In the genomic region with DNA sequence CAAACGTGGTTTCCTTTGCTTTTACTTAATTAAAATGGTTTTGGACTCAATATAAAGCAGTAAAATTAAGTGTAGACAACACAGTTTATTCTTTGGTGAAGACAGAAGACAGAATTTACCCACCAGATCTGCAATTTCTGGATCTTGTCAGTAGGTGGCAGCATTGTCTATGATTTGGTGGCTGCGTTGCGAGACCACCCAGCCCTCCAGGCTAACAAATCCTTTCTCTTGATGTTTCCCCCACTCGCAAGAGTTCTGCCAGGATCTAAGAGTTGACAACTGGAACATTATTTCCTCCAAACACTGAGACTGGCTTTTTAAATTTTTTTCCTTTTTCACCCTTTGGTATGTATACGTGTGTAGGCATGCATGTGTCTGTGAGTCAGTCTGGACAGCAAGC, we compare ENCODE assay signal across 8 mouse cellular contexts. TPM values are rescaled to one million over a fixed set of nuclear protein-coding genes. Genes with fewer than 3 reads are reported as not detected.
DNase-seq lines count a peak whose midpoint lies in the region; ATAC-seq and TF ChIP-seq lines count a peak whose summit lies in the region.

No protein-coding gene starts in this region.

- TF ChIP-seq CTCF in C2C12 (IDR thresholded peaks at IDR 0.05; ENCODE audit: control insufficient read depth, insufficient read depth, insufficient read length) = peak; percentile 48
- TF ChIP-seq CTCF in forebrain, postnatal 0 days (IDR thresholded peaks at IDR 0.05; ENCODE audit: low read depth) = peak; percentile 87

- no peak overlapping the region for H3ac ChIP-seq in C2C12 (ENCODE audit: control insufficient read depth, insufficient read length, low read depth)

- no peaks in the 10 kb centered on the region for H3K27me3 ChIP-seq in heart, embryonic 13.5 days (replicated peaks)
- no peaks in the 10 kb centered on the region for H3K27me3 ChIP-seq in heart, embryonic 10.5 days (ENCODE audit: insufficient read depth, poor library complexity, severe bottlenecking)
- H3K27me3 ChIP-seq in C2C12 (ENCODE audit: control insufficient read depth, insufficient read depth, insufficient read length) = no peaks in the 10 kb centered on the region
- H3K27me3 ChIP-seq in forebrain, postnatal 0 days (ENCODE audit: insufficient read depth, low read length) = no peaks in the 10 kb centered on the region
- no peaks in the 10 kb centered on the region for H3K27me3 ChIP-seq in limb, embryonic 14.5 days (ENCODE audit: control insufficient read depth, insufficient read depth, low read length)
- 0 out of 2 replicates have a peak, but pooled peaks cover 3% of the 10 kb centered on the region for H3K27me3 ChIP-seq in neural tube, embryonic 15.5 days (replicated peaks)

- H3K4me3 ChIP-seq in heart, embryonic 13.5 days = no peak overlapping the region
- H3K4me3 ChIP-seq in heart, embryonic 10.5 days = no peak overlapping the region
- no peak overlapping the region for H3K4me3 ChIP-seq in C2C12 (ENCODE audit: insufficient read depth, poor library complexity, severe bottlenecking)
- no peak overlapping the region for H3K4me3 ChIP-seq in forebrain, postnatal 0 days (ENCODE audit: low read depth, low read length)
- H3K4me3 ChIP-seq in limb, embryonic 14.5 days (replicated peaks; ENCODE audit: low read length) = no peak overlapping the region
- no peak overlapping the region for H3K4me3 ChIP-seq in neural tube, embryonic 15.5 days (replicated peaks)

- H3K9me3 ChIP-seq in heart, embryonic 13.5 days = no peaks in the 10 kb centered on the region
- no peaks in the 10 kb centered on the region for H3K9me3 ChIP-seq in heart, embryonic 10.5 days
- no peaks in the 10 kb centered on the region for H3K9me3 ChIP-seq in forebrain, postnatal 0 days (ENCODE audit: low read length)
- no peaks in the 10 kb centered on the region for H3K9me3 ChIP-seq in limb, embryonic 14.5 days (ENCODE audit: control insufficient read depth, low read length)
- no peaks in the 10 kb centered on the region for H3K9me3 ChIP-seq in neural tube, embryonic 15.5 days (replicated peaks)

- no peak overlapping the region for H3K27ac ChIP-seq in heart, embryonic 13.5 days (replicated peaks)
- H3K27ac ChIP-seq in heart, embryonic 10.5 days = no peak overlapping the region
- no peak overlapping the region for H3K27ac ChIP-seq in forebrain, postnatal 0 days (ENCODE audit: low read depth, low read length)
- H3K27ac ChIP-seq in limb, embryonic 14.5 days (replicated peaks; ENCODE audit: low read depth, low read length) = no peak overlapping the region
- H3K27ac ChIP-seq in neural tube, embryonic 15.5 days (replicated peaks) = no peak overlapping the region

- no peak for DNase-seq in heart, embryonic 10.5 days (ENCODE audit: low spot score)
- DNase-seq in brain, adult 2 months (ENCODE audit: low read depth, low spot score) = peak; percentile 51
- DNase-seq in forebrain, postnatal 0 days = peak; percentile 93
- DNase-seq in limb, embryonic 14.5 days (ENCODE audit: low spot score) = peak; percentile 77
- DNase-seq in urinary bladder, adult 2 months (ENCODE audit: low spot score) = no peak

- 12% methylated on average over 5 of the region's 5 CpGs for WGBS in heart, embryonic 13.5 days
- 13% methylated on average over 5 of the region's 5 CpGs for WGBS in heart, embryonic 10.5 days
- 5% methylated on average over 5 of the region's 5 CpGs for WGBS in forebrain, postnatal 0 days
- WGBS in limb, embryonic 14.5 days = 8% methylated on average over 5 of the region's 5 CpGs
- 14% methylated on average over 5 of the region's 5 CpGs for WGBS in neural tube, embryonic 15.5 days

- peaks cover under 1% of the 10 kb centered on the region for H3K36me3 ChIP-seq in heart, embryonic 13.5 days
- no peaks in the 10 kb centered on the region for H3K36me3 ChIP-seq in heart, embryonic 10.5 days
- peaks cover under 1% of the 10 kb centered on the region for H3K36me3 ChIP-seq in C2C12 (ENCODE audit: control insufficient read depth, insufficient read depth)
- H3K36me3 ChIP-seq in forebrain, postnatal 0 days (ENCODE audit: insufficient read depth) = peaks cover under 1% of the 10 kb centered on the region; the same call in 1 of the 2 replicates
- no peaks in the 10 kb centered on the region for H3K36me3 ChIP-seq in limb, embryonic 14.5 days (ENCODE audit: control insufficient read depth, insufficient read depth, low read length)
- peaks cover under 1% of the 10 kb centered on the region; the same call in 1 of the 2 replicates for H3K36me3 ChIP-seq in neural tube, embryonic 15.5 days

- TF ChIP-seq POLR2A in limb, embryonic 14.5 days (IDR thresholded peaks at IDR 0.05; ENCODE audit: borderline replicate concordance, extremely low read depth, insufficient read depth, insufficient read length) = no peak

- peak overlapping the region; percentile 43 for H3K4me2 ChIP-seq in heart, embryonic 13.5 days
- H3K4me2 ChIP-seq in forebrain, postnatal 0 days (ENCODE audit: low read depth) = peak overlapping the region; percentile 15; the same call in 1 of the 2 replicates
- 0 out of 2 replicates have a peak overlapping the region, but pooled peaks have one; percentile 4 for H3K4me2 ChIP-seq in limb, embryonic 14.5 days (replicated peaks; ENCODE audit: low read depth, low read length, severe bottlenecking)
- peak overlapping the region; percentile 36 for H3K4me2 ChIP-seq in neural tube, embryonic 15.5 days

- peaks cover 3% of the 10 kb centered on the region for H3K79me2 ChIP-seq in C2C12 (ENCODE audit: control insufficient read depth, insufficient read depth)

- H3K79me3 ChIP-seq in C2C12 (ENCODE audit: low read depth) = no peaks in the 10 kb centered on the region

- H3K9ac ChIP-seq in heart, embryonic 13.5 days = 0 out of 2 replicates have a peak overlapping the region, but pooled peaks have one; percentile 53
- H3K9ac ChIP-seq in forebrain, postnatal 0 days = no peak overlapping the region
- no peak overlapping the region for H3K9ac ChIP-seq in limb, embryonic 14.5 days (ENCODE audit: low read depth, low read length, severe bottlenecking)
- no peak overlapping the region for H3K9ac ChIP-seq in neural tube, embryonic 15.5 days (replicated peaks)

- peaks cover 25% of the 10 kb centered on the region for H3K4me1 ChIP-seq in heart, embryonic 13.5 days
- peaks cover 14% of the 10 kb centered on the region for H3K4me1 ChIP-seq in heart, embryonic 10.5 days
- peaks cover 13% of the 10 kb centered on the region; the same call in 1 of the 2 replicates for H3K4me1 ChIP-seq in forebrain, postnatal 0 days (ENCODE audit: insufficient read depth)
- H3K4me1 ChIP-seq in limb, embryonic 14.5 days (ENCODE audit: control insufficient read depth, insufficient read depth, low read length) = peaks cover 8% of the 10 kb centered on the region
- H3K4me1 ChIP-seq in neural tube, embryonic 15.5 days = peaks cover 30% of the 10 kb centered on the region

- ATAC-seq in heart, embryonic 13.5 days (ENCODE audit: extremely low read depth, insufficient number of reproducible peaks, low FRiP score, low TSS enrichment) = no peak
- ATAC-seq in forebrain, postnatal 0 days = peak; percentile 76
- peak; percentile 48; the same call in 1 of the 2 replicates for ATAC-seq in limb, embryonic 14.5 days (ENCODE audit: low FRiP score, low read depth)
- ATAC-seq in neural tube, embryonic 15.5 days (ENCODE audit: low FRiP score) = peak; percentile 52; the same call in 1 of the 2 replicates

TF ChIP-seq in C2C12, 6 proteins besides CTCF, POLR2A, EP300 and RAD21:
- TF ChIP-seq FOSL1 (IDR thresholded peaks at IDR 0.05; ENCODE audit: insufficient read depth, low read length, poor library complexity, severe bottlenecking) (no peak), CEBPB (IDR thresholded peaks at IDR 0.05; ENCODE audit: low read depth) (no peak)

RNA-seq across cellular contexts. Expression of a gene that starts 10.3 kb away (rescaled TPM):
- 2.8 and 3.0 TPM in 2 replicates for polyA plus RNA-seq in heart, embryonic 13.5 days (2015; fragmentation: Nextera tagmentation; extraction: Ambion mirVana)
- polyA plus RNA-seq in heart, embryonic 10.5 days (2016; fragmentation: Nextera tagmentation; extraction: Ambion mirVana) = 2.4 and 3.9 TPM in 2 replicates
- polyA plus RNA-seq in C2C12 (2012; fragmentation: generic; extraction: Trizol) = 22.7 TPM
- total RNA-seq in forebrain, postnatal 0 days (2014; rRNA removed) = 40.3 and 54.5 TPM in 2 replicates
- polyA plus RNA-seq in forebrain, postnatal 0 days (2015; fragmentation: Nextera tagmentation; extraction: Ambion mirVana) = 1.9 and 2.2 TPM in 2 replicates
- polyA plus RNA-seq in limb, embryonic 14.5 days (2012; rRNA removed) = 39.1 and 56.2 TPM in 2 replicates
- 5.2 and 6.4 TPM in 2 replicates for polyA plus RNA-seq in limb, embryonic 14.5 days (2014; fragmentation: Nextera tagmentation; extraction: Ambion mirVana)
- polyA plus RNA-seq in neural tube, embryonic 15.5 days (2015; fragmentation: Nextera tagmentation; extraction: Ambion mirVana) = 2.1 and 4.1 TPM in 2 replicates
- polyA plus RNA-seq in urinary bladder, adult 2 months (2012; rRNA removed) = 28.2 and 30.6 TPM in 2 replicates

RNA-seq across cellular contexts. Expression of a gene that starts 54.4 kb away (rescaled TPM):
- 6.3 and 8.2 TPM in 2 replicates for polyA plus RNA-seq in heart, embryonic 13.5 days (2015; fragmentation: Nextera tagmentation; extraction: Ambion mirVana)
- 6.7 and 8.0 TPM in 2 replicates for polyA plus RNA-seq in heart, embryonic 10.5 days (2016; fragmentation: Nextera tagmentation; extraction: Ambion mirVana)
- polyA plus RNA-seq in C2C12 (2012; fragmentation: generic; extraction: Trizol) = 0.16 TPM
- 3.1 and 4.4 TPM in 2 replicates for total RNA-seq in forebrain, postnatal 0 days (2014; rRNA removed)
- polyA plus RNA-seq in forebrain, postnatal 0 days (2015; fragmentation: Nextera tagmentation; extraction: Ambion mirVana) = 2.2 and 2.5 TPM in 2 replicates
- 13.3 and 15.9 TPM in 2 replicates for polyA plus RNA-seq in limb, embryonic 14.5 days (2012; rRNA removed)
- polyA plus RNA-seq in limb, embryonic 14.5 days (2014; fragmentation: Nextera tagmentation; extraction: Ambion mirVana) = 17.5 and 20.1 TPM in 2 replicates
- polyA plus RNA-seq in neural tube, embryonic 15.5 days (2015; fragmentation: Nextera tagmentation; extraction: Ambion mirVana) = 3.6 and 5.2 TPM in 2 replicates
- 7.3 and 8.0 TPM in 2 replicates for polyA plus RNA-seq in urinary bladder, adult 2 months (2012; rRNA removed)

Comparison
In these comparisons a context has a peak if more than half of its experiments do, and no peak if none do; other contexts are left out.
1. DNase-seq: peak in brain, adult 2 months (single experiment), forebrain, postnatal 0 days (single experiment) and limb, embryonic 14.5 days (single experiment); none in heart, embryonic 10.5 days (single experiment) and urinary bladder, adult 2 months (single experiment).
2. Peak in every context shown above with its lines, with median percentiles within 50 percentile points of each other: H3K4me2 ChIP-seq.